Mouse (Mus musculus): ENCODE data around the gene Micall2.
"Not testable (repeated sequence)": the region's sequence is repeated elsewhere in the genome, so short reads cannot be mapped to it uniquely, and the experiment has no call there.

The Micall2 gene

GRCm38 (mm10) chr5:139735677-139736503 is at the start of gene Micall2:
TSS of gene Micall2 (minus strand) at chr5:139736336.
- DNase-seq = peak; percentile 94

DNA sequence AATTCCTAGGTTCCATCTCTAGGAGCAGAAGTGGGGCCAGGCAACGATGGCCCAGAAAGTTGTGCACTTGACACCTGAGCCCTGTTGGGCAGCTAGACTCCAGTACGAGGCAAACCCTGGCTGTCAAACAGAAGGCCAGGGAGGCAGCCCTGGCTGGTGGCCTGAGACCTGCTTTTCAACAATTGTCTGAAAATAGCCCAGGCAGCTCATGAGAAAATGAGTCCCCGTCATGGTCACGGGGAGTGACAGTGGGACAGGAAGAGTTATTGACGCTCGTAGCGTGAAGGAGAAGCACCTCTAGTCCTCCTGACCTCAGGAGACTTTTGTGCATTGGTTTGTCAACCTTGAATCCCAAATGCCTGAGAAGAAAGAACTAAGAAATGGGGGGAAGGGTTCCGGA is 45.3 kb upstream of the Micall2 start:
- DNase-seq = no peak

- peak; percentile 68 for DNase-seq
Observed at GRCm38 (mm10) chr5:139776966-139777365, 40.8 kb upstream of the Micall2 start.

GRCm38 (mm10) chr5:139775216-139775926 is 39.2 kb upstream of the Micall2 start, which contains the start of gene Ints1:
TSS of gene Ints1 (minus strand) at chr5:139775674.
- DNase-seq = peak; percentile 99

DNA sequence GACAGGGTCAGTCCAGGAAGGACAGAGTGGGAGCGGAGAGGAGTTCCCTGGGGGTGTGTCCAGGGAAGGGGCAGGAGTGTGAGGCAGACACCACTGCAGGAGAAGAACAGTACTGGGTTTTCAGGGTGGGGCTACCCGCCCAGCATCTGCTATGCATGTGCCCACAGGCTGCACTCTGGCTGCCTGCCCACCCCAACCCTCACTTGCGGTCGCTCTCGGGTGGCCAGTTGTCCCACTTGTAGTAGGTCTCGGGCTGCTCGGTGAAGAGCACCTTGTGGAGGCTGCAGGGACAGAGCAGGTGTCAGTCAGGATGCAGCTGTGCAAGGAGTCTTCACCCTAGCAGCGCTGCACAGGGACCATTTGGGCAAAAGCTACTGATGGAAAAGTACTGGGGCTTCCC is 32.1 kb upstream of the Micall2 start:
- DNase-seq = no peak

- DNase-seq = peak; percentile 69
Observed at GRCm38 (mm10) chr5:139764296-139764695, 28.2 kb upstream of the Micall2 start.

- no peak for DNase-seq
Observed at GRCm38 (mm10) chr5:139758096-139758495, 22.0 kb upstream of the Micall2 start.

- no peak for DNase-seq
Observed at GRCm38 (mm10) chr5:139756586-139756985, 20.4 kb upstream of the Micall2 start.

DNA sequence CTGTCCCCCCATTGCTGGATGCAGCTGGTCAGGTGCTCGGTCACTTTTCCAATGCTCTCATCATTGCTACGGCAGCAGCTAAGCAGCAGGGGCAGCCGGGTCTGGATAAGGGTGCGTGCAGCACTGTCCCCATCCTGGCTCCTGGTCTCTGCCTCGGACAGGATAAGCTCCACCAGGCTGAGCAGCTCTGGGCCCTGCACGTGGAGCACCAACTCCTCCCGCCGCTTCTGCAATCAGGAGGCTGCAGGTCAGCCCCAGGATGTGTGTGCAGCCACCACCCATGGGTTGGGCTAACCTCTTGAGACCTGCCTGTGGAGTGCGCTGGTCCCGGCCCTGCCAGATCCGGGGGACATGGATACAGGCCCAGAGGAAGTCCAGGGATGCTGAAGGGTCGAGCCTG is 20.0 kb upstream of the Micall2 start:
- DNase-seq = no peak

- DNase-seq = peak; percentile 76
Observed at GRCm38 (mm10) chr5:139754753-139755152, 18.6 kb upstream of the Micall2 start.

- DNase-seq = peak; percentile 82
Observed at GRCm38 (mm10) chr5:139750535-139750934, 14.4 kb upstream of the Micall2 start.

DNA sequence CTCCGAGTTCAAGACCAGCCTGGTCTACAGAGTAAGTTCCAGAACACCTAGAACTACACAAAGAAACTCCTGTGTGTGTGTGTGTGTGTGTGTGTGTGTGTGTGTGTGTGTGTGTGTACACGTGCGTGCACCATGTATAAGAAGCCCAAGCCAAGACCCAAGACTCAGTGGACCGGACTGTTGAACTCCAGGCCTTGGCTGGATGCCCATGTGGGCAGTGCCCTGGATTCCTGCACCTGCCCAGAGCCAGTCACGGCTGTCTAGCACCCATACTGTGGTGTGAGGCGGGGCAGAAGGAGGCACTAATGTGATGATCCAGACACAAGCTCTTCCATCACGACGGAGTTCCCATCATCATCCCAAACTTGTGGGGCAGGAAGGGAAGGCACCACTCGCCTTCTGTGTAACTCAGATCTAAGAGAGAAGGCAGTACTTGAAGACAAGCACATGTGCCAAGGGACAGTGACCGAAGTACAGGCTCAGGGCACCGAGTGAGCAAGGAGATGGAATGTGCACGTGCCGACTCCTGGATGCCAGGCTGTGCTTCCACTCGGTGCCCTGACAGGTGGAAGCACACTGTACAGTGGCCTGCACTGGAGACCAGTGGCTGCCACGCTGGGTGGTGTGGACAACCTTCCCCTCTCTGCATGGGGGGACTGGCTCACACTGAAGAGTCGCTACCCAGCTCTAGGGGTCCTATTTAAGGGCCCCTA is 13.4 kb upstream of the Micall2 start:
- DNase-seq = no peak

GRCm38 (mm10) chr5:139745771-139746170 is 9.6 kb upstream of the Micall2 start:
- DNase-seq = peak; percentile 81

- not testable (repeated sequence) for DNase-seq
Observed at GRCm38 (mm10) chr5:139742640-139743039, 6.5 kb upstream of the Micall2 start.

GRCm38 (mm10) chr5:139738592-139739315 is 2.6 kb upstream of the Micall2 start:
- DNase-seq = no peak

DNA sequence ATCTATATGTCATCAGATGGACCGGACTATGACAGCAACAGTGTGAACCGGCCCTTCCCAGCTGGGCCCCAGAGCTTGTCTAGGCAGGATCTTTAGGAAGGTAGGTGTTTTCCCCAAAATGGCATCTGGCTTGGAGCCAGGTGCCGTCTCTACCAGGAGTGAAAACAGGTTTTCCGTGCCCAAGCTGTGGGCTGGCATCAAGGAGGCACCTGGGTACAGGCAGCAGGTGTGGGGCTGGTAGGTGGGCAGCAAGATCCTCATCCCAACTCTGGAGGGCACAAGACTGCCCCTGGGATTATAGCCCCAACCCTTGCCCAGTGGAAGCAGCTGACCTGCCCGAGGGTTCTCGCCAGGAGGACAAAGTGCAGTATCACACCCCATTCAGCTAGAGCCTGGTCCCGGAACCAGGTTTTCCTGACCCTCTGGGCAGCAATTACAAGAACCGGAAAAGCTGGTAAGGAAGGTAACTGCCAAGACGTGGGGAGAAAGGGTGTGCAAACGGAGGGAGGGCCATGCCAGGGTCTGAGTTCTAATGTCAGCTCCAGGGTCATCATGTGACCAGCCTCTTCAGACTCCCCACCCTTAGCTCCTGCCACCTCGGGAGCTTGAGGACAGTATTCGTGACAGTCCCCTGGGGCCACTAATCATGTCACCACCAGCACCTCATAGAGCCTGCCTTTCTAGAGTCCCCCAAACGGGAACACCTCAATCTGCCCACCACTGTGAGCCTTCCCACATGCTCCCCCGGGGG is 1.9 kb upstream of the Micall2 start:
- DNase-seq = no peak

DNA sequence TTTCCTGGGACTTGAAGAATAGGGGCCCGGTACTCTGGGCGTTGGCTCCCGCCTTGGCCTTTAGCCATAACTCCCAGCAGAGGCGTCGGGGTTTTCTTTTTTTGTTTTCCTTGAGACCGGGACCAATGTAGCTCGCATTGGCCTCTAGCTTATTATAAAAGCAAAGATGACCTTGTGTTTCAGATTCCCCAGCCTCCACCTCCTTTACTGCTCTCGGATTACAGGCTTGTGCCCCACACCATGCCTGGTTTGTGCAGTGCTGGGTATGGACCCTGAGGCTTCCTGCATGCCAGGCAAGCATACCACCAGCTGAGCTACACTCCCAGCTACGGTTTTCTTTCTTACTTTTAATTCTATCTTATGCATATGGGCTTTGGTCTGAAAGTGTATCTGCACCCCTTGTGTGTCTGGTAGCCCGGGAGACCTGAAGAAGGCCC is 386 bp upstream of the Micall2 start:
- DNase-seq = no peak

- DNase-seq = no peak
Observed at GRCm38 (mm10) chr5:139734746-139735145, 1.4 kb downstream of the Micall2 start.

DNA sequence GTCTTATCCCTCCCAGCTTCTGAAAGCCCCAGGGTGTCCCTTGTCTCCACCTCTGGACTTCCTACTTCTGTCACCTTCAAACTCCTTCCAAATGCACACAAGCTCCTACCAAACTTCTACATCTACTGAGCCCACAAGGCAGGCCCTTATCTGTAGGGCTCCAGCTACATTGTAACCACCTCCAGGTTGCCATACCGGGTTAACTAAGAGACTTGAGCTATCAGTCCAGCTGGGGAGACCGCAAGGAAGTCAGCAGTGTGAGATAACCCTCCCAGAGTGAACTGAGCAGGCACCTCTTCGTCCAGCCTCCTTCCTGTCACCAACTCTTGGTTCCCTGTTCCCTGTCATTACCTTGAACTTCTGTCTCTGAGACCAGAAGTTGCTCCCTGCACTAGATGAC is 2.1 kb downstream of the Micall2 start:
- no peak for DNase-seq

DNA sequence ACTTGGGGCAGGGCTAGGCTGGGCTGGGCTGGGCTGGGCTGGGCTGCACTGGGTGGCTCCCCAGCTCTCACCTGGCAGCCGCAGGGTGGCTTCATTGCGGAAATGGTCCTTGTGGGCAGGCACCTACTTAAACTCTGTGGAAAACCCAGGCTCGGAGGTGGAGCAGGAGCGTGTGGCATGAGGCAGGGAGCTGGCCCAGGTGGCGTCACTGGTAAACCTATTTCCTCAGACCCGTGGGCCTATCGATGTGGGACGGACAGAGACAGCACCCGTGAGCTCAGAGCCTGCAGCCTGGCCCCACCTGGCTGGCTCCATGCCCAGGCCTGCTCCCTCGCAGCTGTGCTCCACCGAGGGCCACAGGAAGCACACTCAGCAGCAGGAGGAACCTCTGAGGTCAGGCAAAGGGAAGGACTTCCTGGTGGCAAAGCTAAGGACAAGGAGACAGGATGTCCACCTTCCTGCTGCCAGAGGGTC is 3.5 kb downstream of the Micall2 start:
- DNase-seq = peak; percentile 56

- DNase-seq = peak; percentile 6
Observed at GRCm38 (mm10) chr5:139730712-139731486, 5.2 kb downstream of the Micall2 start.

Measured in thymus, postnatal 4 days (tissue).